Mouse (Mus musculus) G1E (cell line): Measurements from ENCODE around the gene Rpl39.

Experiments
- CTCF ChIP-seq: IDR thresholded peaks from 2 replicates; pipeline ENCODE4 v1.5.1; 2012; ENCODE audit warnings: low read depth, low read length, inconsistent platforms, mixed read lengths
- GATA1 ChIP-seq: IDR thresholded peaks from 2 replicates; pipeline ENCODE4 v1.6.1; 2012; ENCODE audit warnings: borderline replicate concordance, low read length, inconsistent platforms, mixed read lengths
- POLR2AphosphoS5 ChIP-seq: IDR thresholded peaks from 2 replicates; pipeline ENCODE4 v1.6.1; 2012; ENCODE audit warnings: low read depth, low read length, inconsistent platforms; ENCODE audit not compliant: insufficient replicate concordance

DNA sequence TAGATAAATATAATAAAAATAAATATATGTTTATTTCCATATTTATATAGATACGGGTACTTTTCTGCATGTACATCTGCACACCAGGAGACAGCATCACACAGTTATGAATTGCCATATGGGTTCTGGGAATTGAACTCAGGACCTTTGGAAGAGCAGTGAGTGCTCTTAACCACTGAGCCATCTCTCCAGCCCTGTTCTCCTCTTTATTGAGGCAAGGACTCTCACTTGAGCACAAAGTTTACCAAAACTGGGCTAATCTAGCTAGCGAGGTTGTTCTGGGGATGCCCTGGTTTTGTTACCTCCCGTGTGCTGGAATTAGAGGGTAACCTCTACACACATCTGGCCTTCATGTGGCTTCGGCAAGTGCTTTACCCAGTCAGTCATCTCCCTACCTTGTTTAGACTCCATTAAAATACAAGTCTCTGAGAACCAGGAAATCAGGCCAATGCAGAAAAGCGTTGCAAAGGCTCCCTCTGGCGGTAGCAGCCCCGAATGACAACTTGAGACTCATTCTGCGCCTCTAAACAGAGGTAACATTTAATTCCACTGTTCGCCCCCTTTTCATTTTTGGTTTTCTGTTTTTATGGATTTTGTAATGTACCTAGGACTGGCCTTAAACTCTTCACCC lies 10.8 kb downstream of the Rpl39 start:
- peak; percentile 64; the same call in 1 of the 2 replicates for TF ChIP-seq CTCF
- TF ChIP-seq GATA1, result no peak
- no peak for TF ChIP-seq POLR2AphosphoS5
